Mouse (Mus musculus) kidney, adult 8-10 months (tissue): ENCODE data around the gene Zfp541.

Source experiments
- DNase-seq, 2 experiments: peaks; one replicate each; pipeline ENCODE4 v3.0.0; 2022

Zfp541 gene

DNA sequence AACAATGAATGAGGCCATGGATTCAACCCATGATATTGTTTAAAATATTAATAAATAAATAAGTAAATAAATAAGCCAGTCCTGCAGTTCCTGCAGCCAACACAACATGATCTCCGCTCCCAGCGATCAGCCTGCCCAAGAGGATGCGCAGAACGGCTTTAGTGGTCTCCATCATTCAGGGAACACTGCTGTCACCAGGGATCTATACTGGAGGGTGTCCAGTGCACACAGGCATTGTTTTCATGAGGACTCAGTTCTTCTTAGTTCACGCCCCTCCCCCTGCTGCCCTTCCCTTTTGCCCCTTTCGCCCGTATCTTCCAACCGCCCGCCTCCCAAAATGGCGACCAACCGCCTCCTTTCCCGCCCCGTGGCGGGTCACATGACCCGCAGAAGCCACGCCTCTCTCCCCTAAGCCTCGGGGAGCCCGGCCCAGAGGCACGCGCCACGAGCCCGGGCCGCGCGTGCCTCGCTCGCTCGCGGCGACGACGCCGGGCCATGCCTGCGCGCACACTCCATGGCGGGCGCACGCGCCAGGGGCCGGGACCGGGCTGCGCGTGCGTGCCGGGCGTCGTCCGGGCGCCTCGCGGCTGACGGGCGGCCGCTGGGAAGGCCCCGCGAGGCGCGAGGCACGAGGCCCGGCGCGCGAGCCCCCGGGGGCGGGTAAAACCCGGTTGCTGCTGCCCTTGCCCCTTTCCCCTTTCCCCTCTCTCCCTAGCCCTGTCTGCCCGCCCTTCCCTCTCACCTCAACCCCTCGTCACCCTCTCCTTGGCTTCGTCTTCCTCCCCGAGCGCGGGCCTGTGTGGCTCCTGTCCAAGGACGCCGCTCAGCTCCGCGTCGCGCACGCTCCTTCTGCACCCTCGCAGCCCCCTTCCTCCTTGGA lies at the start of gene Zfp541:
Zfp541 (plus strand) TSS at position 596 of the 880 bp plus-strand sequence.
- DNase-seq = no peak

DNA sequence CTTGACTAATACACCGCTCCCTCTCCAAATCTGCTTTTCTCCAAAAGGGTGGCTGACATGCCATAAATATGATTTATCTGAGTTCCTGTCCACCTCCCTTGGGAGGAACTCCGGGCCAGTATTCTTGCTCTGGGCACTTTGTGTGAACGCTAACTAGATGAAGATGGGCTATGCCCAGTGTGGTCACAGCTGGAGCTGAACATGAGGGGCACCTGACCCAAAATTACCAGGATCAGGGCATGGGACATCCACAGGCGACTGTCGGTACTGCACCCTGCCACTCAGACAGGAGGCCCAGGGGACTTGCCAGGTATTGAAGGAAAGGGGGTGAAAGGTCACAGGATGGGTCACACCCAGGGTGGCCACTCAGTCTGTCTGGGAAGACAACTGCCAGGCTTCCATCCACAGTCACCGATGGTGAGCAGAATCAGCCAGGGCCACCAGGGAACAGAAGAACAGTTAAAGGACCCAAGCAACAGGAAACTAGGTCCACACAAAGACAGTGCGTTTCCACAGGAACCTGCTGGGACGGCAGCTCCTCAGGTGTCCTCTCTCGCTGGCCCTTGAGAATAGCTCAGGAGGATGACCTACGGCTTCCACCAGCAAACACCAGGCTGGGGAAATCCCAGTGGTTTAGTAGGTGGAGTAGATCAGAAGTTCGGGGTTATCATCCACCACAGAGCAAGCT lies 48.9 kb upstream of the Zfp541 start:
- peak in 1 of 2 experiments; percentile 53 for DNase-seq

DNA sequence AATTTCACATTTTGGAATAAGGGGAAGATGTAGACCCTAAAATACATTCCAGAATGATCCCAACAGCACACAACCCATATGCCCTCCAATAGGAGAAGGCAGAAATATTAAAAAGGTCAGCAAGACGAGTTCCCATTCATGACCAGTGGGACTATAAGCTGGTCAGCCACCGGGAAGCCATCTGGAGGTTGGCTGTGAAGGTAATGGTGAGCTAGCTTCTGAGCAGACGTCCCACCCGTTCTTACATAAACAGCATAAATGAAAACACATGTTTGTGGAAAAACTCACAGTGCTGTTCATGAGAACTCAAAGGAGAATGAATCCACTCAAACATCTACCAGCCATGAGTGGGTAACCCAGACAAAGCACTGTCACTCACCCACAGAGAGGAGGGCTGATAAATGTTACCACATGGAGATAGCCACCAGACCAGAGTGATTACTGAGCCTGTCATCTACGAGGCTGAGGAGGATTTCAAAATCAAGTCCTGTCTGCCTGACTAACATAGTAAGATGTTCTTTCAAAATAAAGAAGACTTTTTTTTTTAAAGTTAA lies 47.8 kb upstream of the Zfp541 start:
- DNase-seq = no peak

DNA sequence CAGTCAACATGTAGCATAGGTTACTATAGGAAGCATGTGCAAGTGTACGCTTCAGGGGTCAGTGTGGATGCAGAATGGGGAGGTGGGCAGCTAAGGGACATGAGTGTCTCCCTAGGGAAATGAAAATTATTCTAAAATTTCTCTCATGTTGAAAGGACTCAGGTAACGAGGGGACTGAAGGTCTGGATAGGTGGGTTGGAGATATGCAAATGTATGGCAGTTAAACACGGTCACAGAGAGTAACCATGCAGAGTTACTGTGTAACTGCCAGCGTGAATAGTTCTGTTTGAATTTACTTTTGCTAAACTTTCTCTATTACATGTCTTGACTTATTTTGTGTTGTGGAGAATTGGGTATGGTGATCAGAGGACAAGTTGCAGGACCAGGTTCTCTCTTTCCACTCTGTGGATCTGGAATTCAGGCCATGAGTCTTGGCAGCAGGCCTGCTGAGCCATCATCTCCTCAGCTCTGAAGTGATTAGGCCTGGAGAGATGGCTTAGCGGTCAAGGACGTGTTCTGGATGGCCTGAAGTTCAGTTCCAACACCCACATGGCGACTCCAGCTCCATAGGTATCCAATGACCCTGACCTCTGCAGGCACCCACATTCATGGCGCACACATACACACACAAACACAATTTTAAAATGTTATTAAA lies 47.0 kb upstream of the Zfp541 start:
- DNase-seq = peak; percentile 61 to 80

DNA sequence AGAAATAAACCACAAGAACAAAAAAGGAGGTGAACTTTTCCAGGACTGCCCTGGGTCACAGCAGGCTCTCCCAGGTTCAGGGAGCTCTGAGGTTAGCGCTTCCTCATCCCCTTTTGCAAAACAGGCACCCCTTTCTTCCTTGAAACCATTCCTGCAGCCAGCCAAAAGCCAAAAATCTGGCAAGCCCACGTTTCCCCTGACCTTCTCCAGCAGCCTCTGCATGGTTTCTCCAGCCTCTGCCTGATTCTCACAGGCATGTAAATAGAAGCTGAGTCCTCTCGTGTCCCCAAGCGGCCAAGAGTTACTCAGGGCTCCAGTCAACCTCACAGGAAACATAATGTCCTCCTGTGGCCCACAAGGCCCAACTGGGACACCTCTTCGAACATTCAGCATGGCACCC lies 46.2 kb upstream of the Zfp541 start:
- no peak for DNase-seq

DNA sequence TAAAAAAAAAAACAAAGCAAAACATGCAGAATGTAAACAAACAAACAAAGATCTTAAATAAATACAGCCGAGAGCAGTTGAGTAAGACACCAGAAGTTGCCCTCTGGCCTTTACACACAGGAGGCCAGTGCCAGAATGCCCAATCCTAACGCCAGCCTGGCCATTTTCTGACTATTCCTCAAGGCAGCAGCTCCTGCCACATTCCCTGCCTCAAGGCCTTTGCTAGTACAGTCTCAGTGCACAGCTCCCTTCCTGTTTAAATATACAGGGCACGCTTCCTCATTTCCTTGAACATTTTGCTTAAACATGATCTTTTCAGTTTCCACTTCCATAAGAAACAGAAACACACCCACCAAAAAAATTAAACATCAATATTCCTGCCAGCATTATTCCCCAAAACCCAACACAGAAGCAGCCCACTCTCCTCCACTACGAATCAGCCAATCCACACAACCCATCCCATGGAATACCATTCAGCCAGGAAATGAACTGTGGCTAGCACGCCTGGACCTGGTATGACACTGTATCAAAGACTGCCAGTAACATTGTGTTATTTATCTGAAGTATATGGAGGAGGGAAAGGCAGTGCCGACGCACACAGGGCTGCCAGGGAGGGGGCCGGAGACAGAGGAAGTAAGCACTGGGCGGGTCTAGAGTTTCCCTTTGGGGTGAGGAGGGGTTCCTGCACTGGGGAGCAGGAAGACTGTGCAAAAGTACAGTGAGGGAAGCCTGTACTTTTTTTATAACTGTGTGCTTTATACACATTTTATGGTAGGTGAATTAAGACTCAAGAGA lies 43.4 kb upstream of the Zfp541 start:
- no peak for DNase-seq

DNA sequence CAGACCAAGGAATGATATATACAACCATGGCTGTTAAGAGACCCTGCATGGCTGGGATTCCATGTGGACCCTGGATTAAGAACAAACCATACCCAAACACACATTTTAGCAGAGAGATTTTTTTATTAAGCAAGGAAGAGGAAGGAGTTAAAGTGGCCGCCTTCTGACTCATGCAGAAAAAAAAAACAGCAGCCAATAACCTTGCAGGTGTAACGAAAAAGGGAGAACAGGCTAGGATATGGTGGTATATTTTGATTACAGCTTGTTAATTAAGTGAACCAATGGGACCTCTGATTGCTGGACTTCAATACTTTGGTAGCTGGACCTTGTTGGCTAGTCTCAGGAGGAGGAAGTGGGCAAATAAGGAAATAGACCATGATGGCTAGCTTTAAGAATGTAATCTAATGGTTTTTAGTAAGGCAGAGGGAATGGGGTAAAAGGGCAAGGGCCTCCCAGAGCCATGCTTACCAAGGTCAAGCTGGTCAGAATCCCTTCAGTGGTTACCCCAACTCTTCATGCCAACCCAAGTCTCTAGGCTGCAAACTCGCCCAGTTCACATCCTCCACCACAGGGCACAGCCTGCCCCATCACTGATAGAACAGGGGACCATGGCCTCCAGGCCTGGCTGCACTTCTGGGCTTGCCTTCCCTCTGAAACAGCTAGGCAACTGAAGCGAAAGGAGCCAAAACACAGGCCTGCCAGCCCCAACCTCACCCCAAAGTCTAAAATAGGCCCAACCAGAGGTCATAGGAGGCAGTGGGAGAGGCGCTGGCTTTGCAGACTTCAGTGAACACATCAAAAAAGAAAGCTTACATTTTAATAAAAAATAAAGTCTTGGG lies 42.1 kb upstream of the Zfp541 start:
- DNase-seq = no peak

DNA sequence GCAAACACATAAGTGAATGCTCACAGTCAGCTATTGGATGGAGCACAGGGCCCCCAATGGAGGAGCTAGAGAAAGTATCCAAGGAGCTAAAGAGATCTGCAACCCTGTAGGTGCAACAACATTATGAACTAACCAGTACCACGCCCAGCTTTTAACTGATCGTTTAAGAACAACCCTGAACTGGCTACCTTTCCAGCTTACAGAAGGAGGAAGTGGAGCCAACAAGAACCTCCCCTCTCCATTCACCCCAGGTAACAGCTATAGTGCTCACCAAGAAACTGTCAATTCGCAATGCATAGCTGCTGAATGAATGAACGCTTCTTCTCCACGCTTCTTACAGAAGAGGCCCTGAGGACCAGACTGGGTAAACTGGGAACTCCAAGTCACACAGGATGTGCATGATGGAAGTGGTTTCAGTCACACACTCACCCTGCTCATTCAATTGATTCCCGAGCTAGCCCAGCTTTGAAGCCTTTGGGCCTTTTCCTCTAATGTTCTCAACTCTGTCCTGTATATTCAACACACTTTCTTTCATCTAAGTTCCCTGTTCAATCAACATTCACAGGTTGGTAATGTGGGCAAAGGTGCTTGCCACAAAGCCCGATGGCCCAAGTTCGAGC lies 36.9 kb upstream of the Zfp541 start:
- DNase-seq = no peak

DNA sequence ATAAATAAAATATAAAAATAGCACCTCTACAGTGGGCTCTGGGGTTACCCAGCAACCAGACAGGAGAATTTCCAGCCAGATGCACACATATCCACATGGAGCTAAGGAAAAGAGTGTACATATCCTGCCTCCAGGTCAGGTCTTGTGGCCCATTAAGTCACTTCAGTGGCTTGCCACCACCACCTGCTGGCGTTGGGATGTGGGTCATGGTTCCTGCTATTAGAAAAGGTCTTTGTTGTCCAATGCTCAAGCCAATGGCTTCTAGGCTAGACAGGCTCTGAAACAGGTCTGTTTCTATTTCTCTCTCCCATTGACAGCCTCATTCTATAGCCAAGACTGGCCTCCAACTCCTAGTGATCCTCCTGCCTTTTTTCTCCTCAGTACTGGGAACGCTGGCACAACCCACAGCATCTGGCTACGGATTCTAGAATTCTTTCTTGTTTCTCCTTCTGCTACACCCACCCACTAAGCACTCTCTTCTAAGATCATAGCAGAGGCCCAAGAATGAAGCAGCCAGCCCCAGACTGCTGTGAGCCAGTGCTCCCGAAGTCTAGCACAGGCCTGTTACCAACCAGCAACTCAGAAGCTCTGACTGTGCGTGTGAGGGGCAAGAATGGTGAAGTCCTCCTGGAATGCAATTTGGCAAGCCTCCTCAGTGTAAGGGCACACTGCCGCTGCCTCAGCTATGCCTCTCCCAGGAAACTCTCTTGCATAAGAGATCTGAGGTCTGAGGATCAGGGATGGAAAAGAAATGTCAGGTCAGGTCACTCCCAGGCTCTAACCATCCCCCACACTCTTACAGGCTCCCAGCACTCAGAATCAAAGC lies 33.3 kb upstream of the Zfp541 start:
- DNase-seq = peak; percentile 49 to 82

DNA sequence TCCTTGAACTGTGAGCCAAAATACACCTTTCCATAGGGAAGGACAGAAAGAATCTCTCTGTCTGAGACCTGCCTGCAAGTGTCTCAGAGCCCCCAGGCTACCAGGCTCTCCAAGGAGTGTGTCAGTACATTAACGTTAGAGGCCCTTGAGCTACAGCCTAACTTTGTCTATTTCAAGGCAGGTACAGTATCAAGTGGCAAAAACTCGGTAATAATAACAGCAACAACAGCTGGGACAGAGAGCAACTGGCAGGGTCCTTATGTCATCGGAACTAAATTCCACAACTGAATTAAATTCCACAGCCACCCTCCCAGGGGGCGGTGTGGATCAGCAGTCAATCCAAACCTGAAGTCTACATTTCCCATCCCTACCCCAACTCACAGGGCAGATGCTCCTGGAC lies 30.5 kb upstream of the Zfp541 start:
- no peak for DNase-seq

DNA sequence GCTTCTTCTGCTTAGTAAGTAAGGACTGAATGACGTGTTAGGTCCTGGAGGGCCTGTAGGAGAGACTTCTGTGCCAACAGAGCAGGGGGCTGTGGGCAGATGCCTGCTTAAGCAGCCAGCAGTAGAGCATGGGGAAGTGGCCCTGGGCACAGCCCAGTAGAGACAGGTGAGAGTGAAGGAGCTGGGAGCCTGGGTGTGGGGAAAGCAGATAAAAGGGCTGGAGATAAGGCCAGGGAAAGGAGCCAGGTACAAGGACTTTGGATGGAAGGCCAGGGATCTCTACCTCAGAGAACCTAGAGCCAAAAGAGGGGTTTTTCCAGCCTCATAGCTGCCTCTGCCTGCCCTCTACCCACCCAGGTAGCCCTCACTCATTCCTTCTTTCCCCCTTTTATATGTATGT lies 28.6 kb upstream of the Zfp541 start:
- DNase-seq = no peak

DNA sequence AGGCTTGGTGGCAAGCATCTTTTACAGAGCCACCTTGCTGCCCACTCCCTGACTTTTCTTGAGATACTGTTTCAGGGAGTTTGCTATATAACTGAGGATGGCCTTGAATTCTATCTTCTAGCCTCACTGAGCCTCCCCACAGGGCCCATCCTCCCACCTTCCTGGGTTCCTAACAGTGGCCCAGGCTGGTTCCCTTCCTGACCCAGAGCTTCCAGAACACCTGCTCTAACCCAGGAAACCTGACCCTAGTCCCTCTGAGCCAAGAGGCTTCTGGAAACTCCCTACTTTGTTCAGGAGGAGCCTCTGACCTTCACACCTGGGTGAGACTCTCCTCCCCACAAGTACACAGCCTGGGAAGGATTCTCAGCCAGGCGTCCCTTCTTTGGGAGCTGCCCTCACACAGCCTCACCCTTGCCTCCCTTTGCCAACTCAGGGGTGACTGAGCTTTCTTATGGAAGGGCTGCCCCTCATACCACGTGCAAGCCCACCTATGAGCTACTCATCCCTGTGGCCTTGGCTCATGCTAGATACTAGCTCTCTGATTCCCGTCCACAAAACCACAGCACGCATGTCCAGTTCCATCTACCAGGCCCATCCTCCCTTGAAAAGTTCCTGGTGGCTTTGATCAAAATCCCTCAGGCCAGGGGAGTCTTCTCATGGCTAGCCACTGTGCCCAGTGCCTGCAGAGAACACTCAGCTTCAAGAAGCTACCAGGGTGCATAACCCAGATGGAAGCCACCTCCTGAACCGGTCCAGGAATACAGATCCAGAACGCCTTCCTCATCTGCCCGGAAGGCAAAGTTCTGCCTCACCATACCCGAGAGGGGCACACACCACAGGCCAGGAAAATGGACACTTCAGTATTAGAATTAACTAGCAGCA lies 27.8 kb upstream of the Zfp541 start:
- no peak for DNase-seq

DNA sequence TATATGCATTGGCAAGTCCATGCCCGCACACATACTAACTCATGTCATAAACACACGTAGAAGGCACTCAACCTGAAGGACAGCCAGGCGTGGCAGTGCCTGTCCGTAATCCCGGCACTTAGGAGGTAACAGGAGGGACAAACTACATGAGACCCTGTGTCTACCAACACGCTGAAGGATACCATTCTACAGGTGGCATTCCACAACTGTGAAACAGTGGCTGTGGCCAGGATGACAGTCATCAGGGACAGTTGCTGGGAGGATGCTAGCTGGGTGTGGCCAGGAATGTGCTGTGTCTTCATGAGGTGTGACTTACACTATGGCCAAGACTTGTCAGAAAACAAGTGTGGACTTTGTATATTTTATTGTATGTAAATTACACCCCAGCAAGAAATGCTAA lies 24.6 kb upstream of the Zfp541 start:
- no peak for DNase-seq

DNA sequence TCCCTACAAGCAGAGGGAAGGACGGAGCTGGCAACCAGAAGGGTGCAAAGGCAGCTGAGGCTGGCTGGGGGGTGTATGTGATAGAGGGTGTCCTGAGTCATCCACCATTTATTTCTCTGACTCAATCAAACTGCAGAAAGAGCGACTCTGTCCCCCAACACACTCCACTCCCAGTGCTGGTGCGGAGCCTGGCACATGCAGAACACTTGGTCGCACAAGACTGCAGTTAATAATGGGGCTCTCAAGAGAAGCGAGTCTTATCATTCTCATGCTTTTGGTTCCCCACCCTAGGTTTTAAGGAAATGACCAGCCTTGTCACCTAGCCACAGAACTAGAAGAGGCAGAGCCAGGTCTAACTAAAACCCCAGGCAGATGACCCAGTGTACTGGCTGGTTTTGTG lies 22.3 kb upstream of the Zfp541 start:
- no peak for DNase-seq

DNA sequence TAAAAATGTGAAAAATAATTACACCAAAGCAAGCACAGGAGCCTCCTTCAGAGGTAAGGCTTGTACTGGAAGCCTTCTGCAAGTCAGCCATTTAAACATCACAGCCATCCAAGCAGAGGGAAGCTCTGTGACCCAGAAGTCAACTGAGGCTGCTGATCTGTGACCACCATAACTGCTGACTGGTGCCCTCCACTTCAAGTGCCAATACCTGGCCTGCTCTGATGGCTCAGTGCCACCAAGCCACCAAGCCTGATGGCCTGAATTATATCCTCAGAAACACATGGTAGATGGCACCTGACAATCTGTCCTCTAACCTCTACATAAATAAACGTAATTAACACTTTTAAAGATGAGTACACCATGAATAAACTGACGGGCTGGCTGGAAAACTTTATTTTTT lies 20.4 kb upstream of the Zfp541 start:
- DNase-seq = no peak

DNA sequence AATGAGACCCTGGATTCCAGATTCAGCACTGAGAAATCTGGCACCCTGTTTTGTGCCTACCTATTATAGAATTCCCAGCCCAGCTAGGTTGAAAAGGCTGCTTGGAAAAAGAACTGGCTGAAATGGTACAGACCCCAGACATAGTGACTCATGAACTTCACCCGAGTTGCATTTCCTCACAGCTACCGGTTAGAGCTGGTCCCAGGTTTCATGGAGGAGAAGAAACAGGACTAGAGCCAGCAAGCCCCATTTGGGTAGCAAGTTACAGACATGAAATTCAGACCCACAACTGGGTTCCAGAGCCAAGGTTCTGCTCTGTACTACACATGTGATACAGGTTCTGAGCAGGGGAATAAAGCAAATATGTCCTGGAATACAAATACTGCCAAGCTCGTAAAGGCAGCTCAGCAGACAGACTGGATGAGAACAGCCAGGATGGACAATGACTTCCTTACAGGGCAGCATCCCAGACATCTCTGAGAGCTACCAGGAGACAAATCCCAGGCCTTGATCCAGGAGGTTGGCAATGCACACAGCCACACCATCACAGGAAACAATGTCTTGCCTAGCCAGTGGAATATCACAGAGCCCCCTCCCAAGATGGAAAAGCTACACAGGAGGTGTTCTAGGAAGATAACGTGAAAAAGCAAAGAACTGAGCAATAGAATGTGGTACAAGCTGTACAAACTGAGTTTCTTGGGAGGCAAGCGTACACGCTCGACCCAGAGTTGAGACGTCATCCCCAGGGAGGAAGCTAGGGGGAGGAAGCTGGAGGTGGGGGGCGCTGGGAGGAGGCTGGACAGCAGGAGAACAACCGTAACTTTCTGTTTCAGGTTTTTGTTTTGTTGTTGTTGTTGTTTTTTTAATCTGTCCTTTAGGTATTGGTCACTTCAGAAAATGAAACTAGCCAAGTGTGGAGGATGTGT lies 18.5 kb upstream of the Zfp541 start:
- no peak for DNase-seq

DNA sequence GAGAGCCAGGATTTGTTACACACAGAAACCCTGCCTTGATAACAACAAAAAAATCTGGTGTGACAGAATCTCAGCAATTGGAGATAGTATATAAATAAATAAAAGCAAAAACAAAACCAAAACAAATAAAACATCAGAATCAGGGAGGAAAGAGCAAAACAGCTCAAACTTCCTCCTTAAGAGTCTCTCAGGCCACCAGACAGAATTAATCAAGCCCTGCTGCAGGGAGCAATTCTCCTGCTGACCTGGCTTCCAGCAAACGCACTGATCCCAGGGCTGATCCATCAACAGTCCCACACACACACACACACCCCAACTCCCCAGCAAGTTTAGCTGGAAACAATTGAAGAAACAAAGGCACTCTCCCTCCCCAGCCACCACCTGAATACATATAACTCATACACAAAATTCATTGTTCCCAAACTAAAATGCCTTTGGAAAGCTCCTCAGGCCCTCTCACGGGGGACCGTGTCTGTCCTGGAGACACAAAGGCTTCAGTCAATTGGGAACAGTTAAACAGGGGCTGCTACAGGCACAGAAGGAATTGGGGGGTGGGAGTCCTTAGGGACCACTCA lies 17.7 kb upstream of the Zfp541 start:
- no peak for DNase-seq

DNA sequence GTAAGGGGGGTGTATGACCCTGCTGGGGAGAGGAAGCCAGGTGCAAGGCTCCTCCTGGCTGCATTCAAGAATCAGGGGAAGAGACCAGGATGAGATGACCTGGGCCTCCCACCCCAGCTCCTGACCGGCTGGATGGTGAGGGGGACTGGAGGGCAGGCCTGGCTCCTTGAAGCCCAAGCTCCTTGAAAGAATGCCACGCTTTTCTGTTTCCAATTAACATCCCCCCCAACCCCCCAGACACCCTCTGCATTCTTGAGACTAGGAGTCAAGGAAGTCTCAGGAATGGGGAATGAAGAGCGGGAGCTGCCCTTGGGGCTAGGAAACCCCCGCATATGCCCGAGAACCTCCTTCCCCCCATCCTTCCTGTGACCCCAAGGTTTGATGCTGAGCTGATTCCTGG lies 17.1 kb upstream of the Zfp541 start:
- no peak for DNase-seq
